Mouse (Mus musculus): ENCODE results near the gene Olfr231. TPM values are rescaled to one million over a fixed set of nuclear protein-coding genes. Genes with fewer than 3 reads are reported as not detected.

Olfr231 gene
- total RNA-seq (2023), result not detected

DNA sequence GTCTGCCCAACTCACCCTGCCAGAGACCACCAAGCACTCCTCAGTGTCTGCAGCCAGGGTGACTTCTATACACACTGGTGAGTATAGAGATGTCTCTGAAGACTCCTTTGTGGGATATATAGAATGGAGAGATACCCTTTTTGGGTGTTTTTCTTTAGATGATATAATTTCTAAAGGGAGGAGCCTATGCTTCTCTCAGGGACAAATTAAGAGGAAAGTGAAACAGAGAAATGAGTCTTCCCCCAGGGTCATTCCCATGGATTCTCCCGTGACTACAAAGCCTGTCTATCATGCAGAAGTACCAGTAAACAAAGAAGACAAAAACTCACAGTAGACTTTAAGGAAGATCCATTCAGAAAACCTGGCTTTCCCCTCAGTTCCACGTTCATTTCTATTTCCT, at the start of gene Olfr231:
Gene Olfr231 (minus strand): TSS at position 101 of the 400 bp plus-strand sequence.

DNA sequence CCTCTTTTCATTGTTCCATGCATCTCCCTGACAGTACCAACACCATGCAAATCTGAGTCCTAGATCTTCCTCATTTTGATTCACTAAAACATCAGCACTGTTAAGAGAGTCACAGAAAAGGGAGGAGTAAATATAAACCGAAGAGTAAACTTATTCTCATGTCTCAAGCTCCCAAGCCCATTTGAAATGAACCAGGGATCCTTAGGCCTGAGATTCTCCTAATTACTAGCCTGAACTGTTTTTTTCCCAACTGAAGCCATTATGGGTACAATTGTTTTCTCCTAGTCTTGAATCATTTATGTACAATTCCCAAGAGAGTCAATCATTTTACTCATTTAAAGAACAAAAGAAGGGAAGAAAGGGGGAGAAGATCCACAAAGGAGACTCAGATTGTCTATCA, 34.4 kb upstream of the Olfr231 start, which contains the start of gene Olfr420:
Gene Olfr420 (plus strand): TSS at position 301 of the 400 bp plus-strand sequence.

DNA sequence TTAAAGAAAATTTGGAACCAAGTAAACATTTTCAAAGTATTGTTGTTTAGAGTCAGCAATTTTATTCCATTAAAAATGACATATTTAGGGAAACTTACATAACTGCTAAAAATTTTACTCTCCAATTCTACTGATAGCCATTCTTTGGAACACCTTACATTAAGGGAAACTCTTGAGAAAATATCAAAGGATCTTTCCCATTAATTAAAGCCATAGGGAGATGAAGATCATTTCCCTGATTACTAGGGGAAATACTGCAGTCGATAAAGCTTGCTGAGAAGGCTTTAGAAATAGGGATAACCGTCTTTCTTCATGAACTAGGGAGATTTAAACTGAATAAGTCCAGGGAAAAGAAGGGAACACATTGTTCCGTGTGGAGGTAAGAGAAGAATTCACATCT, 10.3 kb upstream of the Olfr231 start, which contains the start of gene Olfr424:
Gene Olfr424 (plus strand): TSS at position 301 of the 400 bp plus-strand sequence.

DNA sequence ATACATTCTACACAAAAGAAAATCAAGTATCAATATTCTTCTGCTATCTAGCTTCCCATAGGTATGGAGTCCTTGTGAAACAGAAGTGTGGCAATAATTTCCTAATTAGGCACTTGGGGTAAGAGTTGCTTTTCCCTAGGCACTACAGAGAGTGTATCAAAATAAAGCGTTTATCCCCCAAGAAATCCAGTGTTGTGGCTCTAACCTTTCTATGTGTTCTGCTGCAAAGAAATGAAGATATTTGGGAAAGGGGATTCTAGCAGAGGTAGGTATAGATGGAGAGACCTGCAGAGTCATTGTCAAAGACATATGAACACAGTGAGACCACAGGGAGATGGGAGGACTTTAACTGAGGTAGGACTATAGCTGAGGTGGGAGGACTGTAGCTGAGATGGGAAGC, 24.4 kb downstream of the Olfr231 start, which contains the start of gene Olfr427:
Gene Olfr427 (plus strand): TSS at position 301 of the 400 bp plus-strand sequence.

DNA sequence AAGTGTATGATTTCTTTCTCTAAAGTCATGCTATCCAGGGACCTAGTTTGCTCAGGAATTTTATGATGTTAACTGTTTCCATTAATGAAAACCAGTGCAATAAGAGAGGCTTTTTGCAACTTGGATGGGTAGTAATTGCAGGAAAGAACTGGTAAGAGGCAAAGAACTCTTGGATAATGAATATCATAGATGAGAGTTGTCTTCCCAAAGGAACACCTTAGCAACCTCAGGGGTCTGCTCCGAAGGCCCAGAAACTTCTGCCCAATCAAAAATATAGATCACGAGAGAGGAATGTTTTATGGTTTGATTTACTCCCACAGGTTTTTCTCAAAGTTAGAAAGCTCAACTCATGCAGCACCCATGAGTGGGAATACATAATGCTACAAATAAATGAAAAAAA, 36.9 kb downstream of the Olfr231 start, which contains the start of gene Olfr429:
Gene Olfr429 (plus strand): TSS at position 301 of the 400 bp plus-strand sequence.

DNA sequence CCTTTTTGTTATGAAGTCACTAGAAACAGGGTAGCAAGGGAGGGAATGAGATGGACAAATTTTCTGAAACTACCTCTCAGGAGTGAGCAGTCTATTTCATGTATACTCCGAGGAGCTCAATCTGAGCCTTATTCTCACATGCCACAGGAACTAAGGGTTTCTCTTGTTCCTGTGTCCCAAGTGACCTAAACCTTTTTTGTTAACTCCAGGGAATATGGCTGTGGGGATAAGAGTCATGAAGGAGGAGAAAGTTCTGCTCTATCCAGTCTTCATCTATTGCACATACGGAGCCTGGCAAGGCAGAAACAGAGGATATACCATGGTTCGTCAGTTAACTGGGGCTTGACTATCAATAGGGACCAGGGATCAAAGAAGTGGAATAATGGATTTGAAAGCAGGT, 54.7 kb downstream of the Olfr231 start, which contains the start of gene Olfr430:
Gene Olfr430 (plus strand): TSS at position 301 of the 400 bp plus-strand sequence.

Other genes with a start within 250 kb of the Olfr231 start
- 10 to 100 TPM; 16.2 to 20.9 TPM for gene Ifi211, start 208.1 kb downstream of the Olfr231 start, total RNA-seq (2023)
- 10 to 100 TPM; 55.1 to 60.4 TPM for gene Mndal, start 178.7 kb downstream of the Olfr231 start, total RNA-seq (2023)
- 10 to 100 TPM; 40.2 to 41.3 TPM for gene Ifi203, start 178.5 kb downstream of the Olfr231 start, total RNA-seq (2023)
- gene Ifi202b, start 138.4 kb downstream of the Olfr231 start, total RNA-seq (2023), result not detected
- gene Ifi205, start 89.4 kb downstream of the Olfr231 start, total RNA-seq (2023), result 10 to 100 TPM in 1 of 2 experiments, 1 to 10 TPM in 1; 6.6 to 10.1 TPM
- gene Olfr433, start 80.5 kb downstream of the Olfr231 start, total RNA-seq (2023), result under 1 TPM in 1 of 2 experiments, not detected in 1; 0.33 TPM
- not detected for gene Olfr432, start 72.0 kb downstream of the Olfr231 start, total RNA-seq (2023)
- not detected for gene Olfr430, start 54.6 kb downstream of the Olfr231 start, total RNA-seq (2023)
- gene Olfr429, start 36.8 kb downstream of the Olfr231 start, total RNA-seq (2023), result not detected
- not detected for gene Olfr427, start 24.3 kb downstream of the Olfr231 start, total RNA-seq (2023)
- gene Olfr424, start 10.4 kb upstream of the Olfr231 start, total RNA-seq (2023), result not detected
- not detected for gene Olfr420, start 34.5 kb upstream of the Olfr231 start, total RNA-seq (2023)
- 10 to 100 TPM; 11.2 to 18.5 TPM for gene Spta1, start 51.6 kb upstream of the Olfr231 start, total RNA-seq (2023)
- gene Olfr419, start 130.9 kb upstream of the Olfr231 start, total RNA-seq (2023), result not detected
- not detected for gene Mptx1, start 209.4 kb upstream of the Olfr231 start, total RNA-seq (2023)
- gene Olfr417, start 244.0 kb upstream of the Olfr231 start, total RNA-seq (2023), result not detected